Mouse (Mus musculus) CH12.LX (cell line): ENCODE data around the gene Prickle2.

Experiments used
- CTCF ChIP-seq, 2 experiments: IDR thresholded peaks in 1 of 2; conservative IDR thresholded peaks in 1 of 2; 2 replicates each; pipeline ENCODE4 v1.5.1; 2011 to 2012; ENCODE audit warnings: low read depth in 2 of 2, low read length in 2 of 2, improper control_type of control experiment in 1 of 2, inconsistent platforms in 1 of 2, mild to moderate bottlenecking in 1 of 2, moderate library complexity in 1 of 2
- EP300 ChIP-seq: IDR thresholded peaks from 2 replicates; pipeline ENCODE4 v1.6.1; 2011; ENCODE audit warnings: low read length, improper control_type of control experiment
- JUND ChIP-seq: conservative IDR thresholded peaks from 2 replicates; pipeline ENCODE4 v1.6.1; 2011; ENCODE audit warnings: low read depth, low read length, improper control_type of control experiment
- POLR2A ChIP-seq: IDR thresholded peaks from 2 replicates; pipeline ENCODE4 v1.6.1; 2011; ENCODE audit warnings: low read depth, mild to moderate bottlenecking, improper control_type of control experiment, low read length
- TBP ChIP-seq: conservative IDR thresholded peaks from 2 replicates; pipeline ENCODE4 v1.6.1; 2011; ENCODE audit warnings: low read depth, low read length, improper control_type of control experiment
- ZMIZ1 ChIP-seq: IDR thresholded peaks from 2 replicates; pipeline ENCODE4 v1.6.1; 2012; ENCODE audit warnings: low read depth, mild to moderate bottlenecking, inconsistent platforms, low read length, improper control_type of control experiment
- ZNF384 ChIP-seq: IDR thresholded peaks from 2 replicates; pipeline ENCODE4 v1.6.1; 2012; ENCODE audit warnings: low read depth, low read length, improper control_type of control experiment, inconsistent platforms

DNA sequence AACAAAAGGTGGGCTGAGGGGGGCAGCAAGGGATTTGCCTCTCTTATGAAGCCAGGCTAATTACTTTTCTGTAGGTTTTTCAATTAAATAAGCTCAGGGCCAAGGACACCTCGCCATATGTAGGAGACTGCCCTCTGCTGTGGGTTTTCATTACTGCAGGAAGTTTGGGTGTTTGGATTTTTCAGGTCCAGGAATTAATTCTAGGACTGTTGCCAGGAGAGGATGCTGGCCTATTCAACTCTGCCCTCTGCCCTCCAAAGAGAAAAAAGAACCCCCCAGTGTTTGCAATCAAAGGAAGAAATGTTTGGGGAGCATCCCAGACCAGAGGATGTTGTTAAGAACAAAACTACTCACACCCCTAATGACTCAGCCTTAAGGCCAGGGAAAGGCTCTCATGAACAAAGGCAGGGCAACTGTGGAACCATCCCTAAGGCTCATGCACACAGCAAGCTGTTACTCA is 40.4 kb downstream of the Prickle2 start:
- TF ChIP-seq ZMIZ1 (no peak), TBP (no peak), POLR2A (no peak), EP300 (no peak), CTCF (conservative IDR thresholded peaks at IDR 0.05 in 1 of 2, IDR thresholded peaks at IDR 0.05 in 1 of 2; ENCODE audit: low read depth in 2 of 2, low read length in 2 of 2) (no peak), ZNF384 (no peak), JUND (no peak)
